Mouse (Mus musculus): Measurements from ENCODE around the gene Tmem198b. TPM values are rescaled to one million over a fixed set of nuclear protein-coding genes. Genes with fewer than 3 reads are reported as not detected.

Tmem198b gene
- total RNA-seq, 2 experiments from 2014 or later = 17.3 to 20.2 TPM

GRCm38 (mm10) chr10:128802956-128803355, 1.2 kb downstream of the Tmem198b start:
- DNase-seq (ENCODE audit: low spot score in 2 of 2) = no peak

GRCm38 (mm10) chr10:128801981-128802495, 2.1 kb downstream of the Tmem198b start:
- DNase-seq (ENCODE audit: low spot score in 2 of 2) = no peak

DNA sequence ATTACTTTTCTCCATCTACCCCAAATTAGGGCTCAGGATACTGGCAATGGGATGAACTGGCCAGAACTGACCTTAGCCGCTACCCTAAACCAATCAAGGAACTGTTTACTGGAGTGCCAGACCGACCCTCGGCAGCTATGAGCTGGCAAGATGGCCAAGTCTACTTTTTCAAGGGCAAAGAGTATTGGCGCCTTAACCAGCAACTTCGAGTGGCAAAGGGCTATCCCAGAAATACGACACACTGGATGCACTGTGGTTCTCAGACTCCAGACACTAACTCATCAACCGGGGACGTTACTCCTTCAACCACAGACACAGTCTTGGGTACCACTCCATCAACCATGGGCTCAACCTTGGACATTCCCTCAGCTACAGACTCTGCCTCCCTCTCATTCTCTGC, 5.5 kb downstream of the Tmem198b start:
- DNase-seq (ENCODE audit: low spot score in 2 of 2) = no peak

DNA sequence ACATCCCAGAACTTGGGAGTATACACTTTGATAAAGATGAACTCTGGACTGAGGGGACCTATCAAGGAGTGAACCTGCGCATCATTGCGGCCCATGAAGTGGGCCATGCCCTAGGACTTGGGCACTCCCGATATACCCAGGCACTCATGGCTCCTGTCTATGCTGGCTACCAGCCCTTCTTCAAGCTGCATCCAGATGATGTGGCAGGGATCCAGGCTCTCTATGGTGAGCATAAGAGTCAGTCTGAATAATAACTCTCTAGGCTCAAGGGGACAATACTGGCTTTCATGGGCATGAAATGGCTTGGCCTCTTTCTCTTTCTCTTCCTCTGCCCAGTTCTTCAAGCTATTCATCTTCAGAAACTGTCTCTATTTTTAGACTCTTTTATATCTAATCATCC, 8.6 kb downstream of the Tmem198b start:
- no peak for DNase-seq (ENCODE audit: low spot score in 2 of 2)

DNA sequence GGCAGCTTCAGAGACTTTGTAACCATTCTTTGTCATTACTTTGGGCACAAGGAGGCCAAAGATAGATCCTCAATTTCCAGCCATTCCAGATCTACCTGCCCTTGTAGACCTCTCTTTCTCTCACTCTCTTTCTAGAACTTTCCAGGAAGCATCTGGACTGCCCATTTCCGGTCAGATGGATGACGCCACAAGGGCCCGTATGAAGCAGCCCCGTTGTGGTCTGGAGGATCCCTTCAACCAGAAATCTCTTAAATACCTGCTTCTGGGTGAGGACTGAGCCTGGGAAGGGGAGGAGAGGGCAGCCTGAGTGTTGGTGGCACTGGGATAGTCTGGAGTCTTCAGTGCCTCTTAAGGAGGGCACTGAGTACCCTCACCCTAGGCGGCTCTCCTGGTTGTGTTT, 9.8 kb downstream of the Tmem198b start:
- no peak for DNase-seq (ENCODE audit: low spot score in 2 of 2)

GRCm38 (mm10) chr10:128793258-128793657, 10.9 kb downstream of the Tmem198b start:
- no peak for DNase-seq (ENCODE audit: low spot score in 2 of 2)

- DNase-seq (ENCODE audit: low spot score in 2 of 2) = no peak
Observed at GRCm38 (mm10) chr10:128792041-128792440, 12.1 kb downstream of the Tmem198b start.

GRCm38 (mm10) chr10:128790398-128791124, 13.6 kb downstream of the Tmem198b start, which contains the start of gene Mmp19:
Mmp19 (plus strand) TSS chr10:128790910.
- DNase-seq (ENCODE audit: low spot score in 2 of 2) = no peak

DNA sequence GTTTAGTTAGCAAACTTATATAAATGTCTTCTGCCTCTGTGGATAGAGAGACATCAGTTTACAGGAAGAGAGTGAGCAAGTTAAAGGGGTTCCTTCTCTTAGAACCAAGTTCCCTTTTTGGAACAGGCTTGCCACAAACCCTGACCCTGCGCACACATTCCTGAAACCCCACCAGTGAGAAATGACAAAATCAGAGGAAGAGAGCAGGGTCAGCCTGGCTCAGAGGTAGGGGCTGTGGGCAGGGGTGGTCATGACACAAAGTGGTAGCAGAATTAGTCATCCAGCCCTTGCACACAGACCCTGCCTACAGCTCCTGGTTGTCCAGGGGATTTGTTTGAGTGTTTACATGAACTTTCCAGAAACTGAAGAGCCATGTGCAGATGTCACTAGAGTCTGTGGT, 24.0 kb downstream of the Tmem198b start:
- DNase-seq (ENCODE audit: low spot score in 2 of 2) = no peak

DNA sequence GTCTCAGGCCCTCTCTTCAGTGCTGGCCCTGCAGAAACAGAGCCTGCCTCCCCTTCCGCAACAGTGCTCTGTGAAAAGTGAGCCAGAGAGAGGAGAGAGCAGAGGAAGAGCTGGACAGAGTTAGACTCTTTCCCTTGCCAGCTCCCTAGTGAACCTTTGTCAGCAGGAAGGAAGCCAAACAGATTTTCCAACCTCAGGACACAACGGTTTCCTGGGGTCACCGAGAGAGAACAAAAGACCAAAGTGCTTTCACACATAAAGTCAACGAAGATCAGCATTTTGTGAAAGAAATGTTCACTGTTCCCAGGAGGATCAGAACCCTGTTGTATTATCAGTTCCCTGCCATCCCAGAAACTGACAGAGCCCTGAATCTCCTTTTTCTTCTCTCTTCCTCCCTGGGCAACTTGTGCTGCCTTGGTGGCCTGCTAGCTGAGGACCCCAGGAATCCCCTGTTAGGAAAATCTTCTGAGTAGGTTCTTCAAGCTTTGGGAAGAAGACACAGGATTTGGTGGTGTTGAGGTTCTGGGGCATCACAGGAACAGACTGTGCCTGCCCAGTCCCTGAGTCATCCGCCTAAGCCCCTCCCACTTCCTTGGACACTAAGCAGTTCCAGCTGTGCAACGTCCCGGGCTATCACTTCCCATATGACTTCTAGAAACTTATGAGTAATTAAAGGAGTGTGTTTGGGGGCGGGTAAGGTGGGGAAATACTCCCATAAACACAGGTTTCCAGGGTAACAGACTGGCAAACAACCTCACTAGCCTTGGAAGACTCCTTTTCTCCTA, 25.0 kb downstream of the Tmem198b start:
- peak; percentile 46 to 83 for DNase-seq (ENCODE audit: low spot score in 2 of 2)

GRCm38 (mm10) chr10:128778441-128778840, 25.7 kb downstream of the Tmem198b start:
- no peak for DNase-seq (ENCODE audit: low spot score in 2 of 2)

GRCm38 (mm10) chr10:128773685-128774084, 30.5 kb downstream of the Tmem198b start:
- no peak for DNase-seq (ENCODE audit: low spot score in 2 of 2)

DNA sequence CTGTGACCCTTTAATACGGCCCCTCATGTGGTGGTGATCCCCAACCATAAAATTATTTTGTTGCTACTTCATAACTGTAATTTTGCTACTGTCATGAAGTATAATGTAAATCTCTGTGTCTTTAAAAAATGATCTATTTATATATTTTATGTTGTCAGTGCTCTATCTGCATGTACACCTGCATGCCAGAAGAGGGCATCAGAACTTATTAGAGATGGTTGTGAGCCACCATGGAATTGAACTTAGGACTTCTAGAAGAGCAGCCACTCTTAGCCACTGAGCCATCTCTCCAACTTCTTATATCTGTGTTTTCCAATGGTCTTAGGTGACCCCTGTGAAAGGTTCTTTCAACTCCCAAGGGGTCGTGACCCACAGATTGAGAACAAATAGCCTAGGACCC, 31.3 kb downstream of the Tmem198b start:
- DNase-seq (ENCODE audit: low spot score in 2 of 2) = no peak

Other genes with a start within 250 kb of the Tmem198b start
- 10 to 100 TPM; 84.8 to 91.4 TPM for gene Pa2g4, start 238.4 kb downstream of the Tmem198b start, total RNA-seq (2021)
- gene Erbb3, start 214.7 kb downstream of the Tmem198b start, total RNA-seq (2021) = 10 to 100 TPM; 18.0 to 19.0 TPM
- gene Rps26, start 177.6 kb downstream of the Tmem198b start, total RNA-seq (2021) = 100 to 1,000 TPM; 757 to 856 TPM
- 1 to 10 TPM in 1 of 2 experiments, under 1 TPM in 1; 0.93 to 1.4 TPM for gene Ikzf4, start 158.4 kb downstream of the Tmem198b start, total RNA-seq (2021)
- 10 to 100 TPM; 12.0 to 13.1 TPM for gene Suox, start 130.3 kb downstream of the Tmem198b start, total RNA-seq (2021)
- 10 to 100 TPM; 85.8 to 88.8 TPM for gene Rab5b, start 108.1 kb downstream of the Tmem198b start, total RNA-seq (2021)
- gene Pmel, start 100.2 kb downstream of the Tmem198b start, total RNA-seq (2021) = 1 to 10 TPM; 4.0 to 5.2 TPM
- gene Cdk2, start 99.3 kb downstream of the Tmem198b start, total RNA-seq (2021) = 10 to 100 TPM; 38.7 to 42.8 TPM
- 1 to 10 TPM; 6.7 TPM for gene Dgka, start 59.5 kb downstream of the Tmem198b start, total RNA-seq (2021)
- 10 to 100 TPM; 18.3 to 22.1 TPM for gene Pym1, start 56.5 kb downstream of the Tmem198b start, total RNA-seq (2021)
- gene Mmp19, start 13.5 kb downstream of the Tmem198b start, total RNA-seq (2021) = 1 to 10 TPM; 2.8 to 3.0 TPM
- gene Dnajc14, start 308 bp downstream of the Tmem198b start, total RNA-seq (2021) = 10 to 100 TPM; 48.6 to 50.7 TPM
- gene Sarnp, start 13.0 kb upstream of the Tmem198b start, total RNA-seq (2021) = 10 to 100 TPM; 48.5 to 54.6 TPM
- gene Ormdl2, start 17.3 kb upstream of the Tmem198b start, total RNA-seq (2021) = 10 to 100 TPM; 11.7 to 12.0 TPM
- gene Gdf11, start 87.3 kb upstream of the Tmem198b start, total RNA-seq (2021) = 1 to 10 TPM; 7.5 to 8.3 TPM
- 100 to 1,000 TPM; 311 to 352 TPM for gene Cd63, start 96.6 kb upstream of the Tmem198b start, total RNA-seq (2021)
- 10 to 100 TPM; 11.7 to 12.1 TPM for gene Rdh5, start 118.5 kb upstream of the Tmem198b start, total RNA-seq (2021)
- 100 to 1,000 TPM; 218 to 231 TPM for gene Bloc1s1, start 119.7 kb upstream of the Tmem198b start, total RNA-seq (2021)
- gene Itga7, start 129.4 kb upstream of the Tmem198b start, total RNA-seq (2021) = 100 to 1,000 TPM; 148 to 157 TPM
- under 1 TPM in 1 of 2 experiments, not detected in 1; 0.73 TPM for gene Mettl7b, start 156.6 kb upstream of the Tmem198b start, total RNA-seq (2021)
- gene Olfr9, start 185.1 kb upstream of the Tmem198b start, total RNA-seq (2021) = not detected
- not detected for gene Olfr763, start 206.4 kb upstream of the Tmem198b start, total RNA-seq (2021)
- gene Olfr764-ps1, start 235.5 kb upstream of the Tmem198b start, total RNA-seq (2021) = not detected
- not detected for gene Olfr765, start 245.6 kb upstream of the Tmem198b start, total RNA-seq (2021)